Mouse (Mus musculus) ES-Bruce4 (cell line): Measurements from ENCODE around the gene Rnf225.

Experiments used
- CTCF ChIP-seq: IDR thresholded peaks from one replicate; pipeline ENCODE4 v1.8.1; 2011; ENCODE audit warnings: low read depth, low read length
- EP300 ChIP-seq: IDR thresholded peaks from 2 replicates; pipeline ENCODE4 v1.6.1; 2011; ENCODE audit warnings: low read depth, low read length; ENCODE audit not compliant: insufficient read depth
- POLR2A ChIP-seq: IDR thresholded peaks from one replicate; pipeline ENCODE4 v1.8.1; 2011; ENCODE audit warnings: low read length; ENCODE audit not compliant: insufficient read depth

DNA sequence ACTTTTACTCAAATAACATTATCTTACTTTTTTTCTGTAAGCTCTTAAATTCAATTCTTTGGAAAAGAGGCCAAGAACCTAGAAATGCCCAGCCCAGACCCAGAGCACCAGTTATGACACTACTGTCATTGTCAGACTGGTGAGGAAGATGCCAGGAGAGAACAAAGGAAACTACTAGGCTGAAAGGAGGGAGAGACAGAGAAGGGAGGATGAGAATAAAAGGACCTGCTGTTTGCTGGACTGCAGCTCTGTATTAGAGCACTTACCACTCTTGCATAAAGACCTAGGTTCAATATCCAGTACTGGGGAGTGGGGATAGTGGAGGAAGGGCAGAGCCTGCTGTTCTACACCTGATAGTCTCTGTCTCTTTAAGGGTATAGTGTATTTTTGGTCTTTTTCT lies 47.2 kb upstream of the Rnf225 start:
- TF ChIP-seq CTCF (no peak), POLR2A (no peak), EP300 (no peak)
